ENCODE assay signal across 9 mouse cellular contexts in genomic region chr14:55642679-55643059, GRCm38 (mm10). TPM values are rescaled to one million over a fixed set of nuclear protein-coding genes. Genes with fewer than 3 reads are reported as not detected.
DNase-seq lines count a peak whose midpoint lies in the region; ATAC-seq and TF ChIP-seq lines count a peak whose summit lies in the region.
"Had no signal": no experiment of that assay in that cellular context is flagged by ENCODE, and none has a peak within 500 bp of the region (broad histone marks: within the 10 kb centered on the region; RNA-seq: fewer than 3 reads in every experiment).

No protein-coding gene starts in this region.

- peaks cover 20% of the 10 kb centered on the region for H3K4me1 ChIP-seq in embryonic facial prominence, embryonic 13.5 days
- H3K4me1 ChIP-seq in intestine, embryonic 15.5 days (replicated peaks): peaks cover 16% of the 10 kb centered on the region

- no peak for TF ChIP-seq CTCF in layer of hippocampus, adult 2 months (conservative IDR thresholded peaks at IDR 0.05)

- peak overlapping the region; percentile 96 for H3K9ac ChIP-seq in embryonic facial prominence, embryonic 13.5 days
- peak overlapping the region; percentile 99 for H3K9ac ChIP-seq in intestine, embryonic 15.5 days

- peaks cover 50% of the 10 kb centered on the region for H3K79me2 ChIP-seq in myocyte (ENCODE audit: control insufficient read depth, insufficient read depth)

- H3K4me2 ChIP-seq in embryonic facial prominence, embryonic 13.5 days: peak overlapping the region; percentile 88
- H3K4me2 ChIP-seq in intestine, embryonic 15.5 days (replicated peaks): peak overlapping the region; percentile 80
- H3K4me2 ChIP-seq in myocyte (ENCODE audit: low read depth): peak overlapping the region; percentile 96

- no peak for DNase-seq in layer of hippocampus, adult 2 months (ENCODE audit: low spot score in 2 of 2)
- no peak for DNase-seq in layer of hippocampus, adult 9-11 months
- no peak for DNase-seq in embryo, embryonic 10 days (ENCODE audit: low spot score)
- no peak for DNase-seq in yolk sac, embryonic 10.5 days (ENCODE audit: low spot score)

- WGBS in embryonic facial prominence, embryonic 13.5 days: 22% methylated on average over 8 of the region's 8 CpGs
- 18% methylated on average over 8 of the region's 8 CpGs for WGBS in intestine, embryonic 15.5 days

- H3ac ChIP-seq in myocyte (ENCODE audit: control insufficient read depth, insufficient read length): peak overlapping the region; percentile 73

- no peaks in the 10 kb centered on the region for H3K27me3 ChIP-seq in embryonic facial prominence, embryonic 13.5 days
- H3K27me3 ChIP-seq in intestine, embryonic 15.5 days (replicated peaks): no peaks in the 10 kb centered on the region
- H3K27me3 ChIP-seq in myocyte (ENCODE audit: control insufficient read depth, insufficient read depth, insufficient read length): no peaks in the 10 kb centered on the region

- peak overlapping the region; percentile 100 for H3K27ac ChIP-seq in layer of hippocampus, adult 2 months
- peak overlapping the region; percentile 95; the same call in 1 of the 2 replicates for H3K27ac ChIP-seq in embryonic facial prominence, embryonic 13.5 days
- H3K27ac ChIP-seq in intestine, embryonic 15.5 days: peak overlapping the region; percentile 97

- peak overlapping the region; percentile 88 for H3K4me3 ChIP-seq in layer of hippocampus, adult 2 months
- H3K4me3 ChIP-seq in embryonic facial prominence, embryonic 13.5 days: peak overlapping the region; percentile 89
- peak overlapping the region; percentile 98 for H3K4me3 ChIP-seq in intestine, embryonic 15.5 days (replicated peaks)
- peak overlapping the region; percentile 81 for H3K4me3 ChIP-seq in myocyte

- H3K36me3 ChIP-seq in embryonic facial prominence, embryonic 13.5 days: peaks cover 58% of the 10 kb centered on the region
- H3K36me3 ChIP-seq in intestine, embryonic 15.5 days: peaks cover 26% of the 10 kb centered on the region
- peaks cover 6% of the 10 kb centered on the region for H3K36me3 ChIP-seq in myocyte (ENCODE audit: control insufficient read depth, insufficient read depth)

- no peak for TF ChIP-seq POLR2A in myocyte (IDR thresholded peaks at IDR 0.05; ENCODE audit: insufficient read length, low read depth)

- H3K9me3 ChIP-seq in embryonic facial prominence, embryonic 13.5 days: no peaks in the 10 kb centered on the region
- no peaks in the 10 kb centered on the region for H3K9me3 ChIP-seq in intestine, embryonic 15.5 days

- no peak for ATAC-seq in embryonic facial prominence, embryonic 13.5 days (ENCODE audit: insufficient number of reproducible peaks, insufficient read depth, low FRiP score, low TSS enrichment, low read depth)
- ATAC-seq in intestine, embryonic 15.5 days: peak; percentile 21; the same call in 1 of the 2 replicates
- ATAC-seq in erythroid progenitor cell, adult 5-6 weeks (replicated peaks; ENCODE audit: low FRiP score, poor library complexity, severe bottlenecking): no peak

TF ChIP-seq in myocyte, 11 proteins besides CTCF, POLR2A, EP300 and RAD21:
- no peak for TF ChIP-seq MAX (IDR thresholded peaks at IDR 0.05; ENCODE audit: low read depth)
- TF ChIP-seq TCF3 (IDR thresholded peaks at IDR 0.05; ENCODE audit: insufficient read length, low read depth): no peak
- no peak for TF ChIP-seq MYOD1 (IDR thresholded peaks at IDR 0.05; ENCODE audit: control insufficient read depth in 1 of 3, insufficient read length in 2 of 3, low read depth in 2 of 3)
- no peak for TF ChIP-seq SRF (IDR thresholded peaks at IDR 0.05; ENCODE audit: control insufficient read depth, insufficient read length, low read depth)
- no peak for TF ChIP-seq E2F4 (IDR thresholded peaks at IDR 0.05; ENCODE audit: insufficient read depth)
- no peak for TF ChIP-seq CEBPB (IDR thresholded peaks at IDR 0.05; ENCODE audit: insufficient read depth, poor library complexity, severe bottlenecking)
- TF ChIP-seq USF1 (IDR thresholded peaks at IDR 0.05; ENCODE audit: low read depth): no peak
- no peak for TF ChIP-seq MYOG (IDR thresholded peaks at IDR 0.05; ENCODE audit: control insufficient read depth in 1 of 3, insufficient read depth in 1 of 3, insufficient read length in 2 of 3, low read depth in 2 of 3)
- TF ChIP-seq REST (IDR thresholded peaks at IDR 0.05; ENCODE audit: insufficient read depth, insufficient read length): no peak
- TF ChIP-seq TCF12 (IDR thresholded peaks at IDR 0.05; ENCODE audit: insufficient read depth, poor library complexity, severe bottlenecking): no peak
- no peak for TF ChIP-seq POLR2AphosphoS2 (IDR thresholded peaks at IDR 0.05; ENCODE audit: insufficient read length, low read depth)

RNA-seq across cellular contexts. Expression of gene Tm9sf1, which starts 0.9 kb away (rescaled TPM):
- 10 to 100 TPM; 40.4 to 45.8 TPM for total RNA-seq in layer of hippocampus, adult 2 months (2021)
- polyA plus RNA-seq in embryonic facial prominence, embryonic 13.5 days (2015; fragmentation: Nextera tagmentation; extraction: Ambion mirVana): 106 and 117 TPM in 2 replicates
- 119 and 124 TPM in 2 replicates for polyA plus RNA-seq in intestine, embryonic 15.5 days (2015; fragmentation: Nextera tagmentation; extraction: Ambion mirVana)
- polyA plus RNA-seq in myocyte (2012; fragmentation: generic; extraction: Trizol): 57.9 TPM
- 39.8 and 58.4 TPM in 2 replicates for total RNA-seq in erythroid progenitor cell, adult 5-6 weeks (2015; ENCODE audit: low replicate concordance)
- 47.0 and 64.3 TPM in 2 replicates for total RNA-seq in erythroid progenitor cell, adult 5-6 weeks (2017; ENCODE audit: low replicate concordance)

RNA-seq across cellular contexts. Expression of gene Gm49378, which starts 5.0 kb away (rescaled TPM):
- 1 to 10 TPM; 2.6 to 6.5 TPM for total RNA-seq in layer of hippocampus, adult 2 months (2021)
- 1.7 and 1.8 TPM in 2 replicates for polyA plus RNA-seq in embryonic facial prominence, embryonic 13.5 days (2015; fragmentation: Nextera tagmentation; extraction: Ambion mirVana)
- 0.86 and 2.6 TPM in 2 replicates for polyA plus RNA-seq in intestine, embryonic 15.5 days (2015; fragmentation: Nextera tagmentation; extraction: Ambion mirVana)
- 0.17 TPM for polyA plus RNA-seq in myocyte (2012; fragmentation: generic; extraction: Trizol)
- 12.3 and 17.2 TPM in 2 replicates for total RNA-seq in erythroid progenitor cell, adult 5-6 weeks (2015; ENCODE audit: low replicate concordance)
- 3.5 and 7.0 TPM in 2 replicates for total RNA-seq in erythroid progenitor cell, adult 5-6 weeks (2017; ENCODE audit: low replicate concordance)
- polyA plus RNA-seq: activated CD4-positive, CD25-positive, alpha-beta regulatory T cell, adult 4 months had no signal

RNA-seq across cellular contexts. Expression of gene Ipo4, which starts 6.9 kb away (rescaled TPM):
- total RNA-seq in layer of hippocampus, adult 2 months (2021): 100 to 1,000 TPM; 139 to 142 TPM
- 95.1 and 111 TPM in 2 replicates for polyA plus RNA-seq in embryonic facial prominence, embryonic 13.5 days (2015; fragmentation: Nextera tagmentation; extraction: Ambion mirVana)
- polyA plus RNA-seq in intestine, embryonic 15.5 days (2015; fragmentation: Nextera tagmentation; extraction: Ambion mirVana): 63.8 and 72.8 TPM in 2 replicates
- polyA plus RNA-seq in myocyte (2012; fragmentation: generic; extraction: Trizol): 109 TPM
- 29.9 and 46.5 TPM in 2 replicates for total RNA-seq in erythroid progenitor cell, adult 5-6 weeks (2015; ENCODE audit: low replicate concordance)
- 18.1 and 53.9 TPM in 2 replicates for total RNA-seq in erythroid progenitor cell, adult 5-6 weeks (2017; ENCODE audit: low replicate concordance)

RNA-seq across cellular contexts. Expression of gene Tssk4, which starts 7.3 kb away (rescaled TPM):
- total RNA-seq in layer of hippocampus, adult 2 months (2021): 1 to 10 TPM in 1 of 2 experiments, under 1 TPM in 1; 0.96 to 1.6 TPM
- polyA plus RNA-seq in embryonic facial prominence, embryonic 13.5 days (2015; fragmentation: Nextera tagmentation; extraction: Ambion mirVana): 1.0 and 1.3 TPM in 2 replicates
- 0.75 and 1.2 TPM in 2 replicates for polyA plus RNA-seq in intestine, embryonic 15.5 days (2015; fragmentation: Nextera tagmentation; extraction: Ambion mirVana)
- polyA plus RNA-seq in myocyte (2012; fragmentation: generic; extraction: Trizol): 0.18 TPM
- total RNA-seq in erythroid progenitor cell, adult 5-6 weeks (2015; ENCODE audit: low replicate concordance): 6.5 TPM in 1 of 2 replicates, not detected in the other
- total RNA-seq in erythroid progenitor cell, adult 5-6 weeks (2017; ENCODE audit: low replicate concordance): 1.3 and 2.5 TPM in 2 replicates

RNA-seq across cellular contexts. Expression of gene Mdp1, which starts 17.6 kb away (rescaled TPM):
- total RNA-seq in layer of hippocampus, adult 2 months (2021): 10 to 100 TPM; 51.2 to 55.4 TPM
- polyA plus RNA-seq in embryonic facial prominence, embryonic 13.5 days (2015; fragmentation: Nextera tagmentation; extraction: Ambion mirVana): 66.1 and 70.6 TPM in 2 replicates
- 58.4 and 62.1 TPM in 2 replicates for polyA plus RNA-seq in intestine, embryonic 15.5 days (2015; fragmentation: Nextera tagmentation; extraction: Ambion mirVana)
- 21.3 TPM for polyA plus RNA-seq in myocyte (2012; fragmentation: generic; extraction: Trizol)
- total RNA-seq in erythroid progenitor cell, adult 5-6 weeks (2015; ENCODE audit: low replicate concordance): 14.3 and 20.5 TPM in 2 replicates
- total RNA-seq in erythroid progenitor cell, adult 5-6 weeks (2017; ENCODE audit: low replicate concordance): 2.3 and 14.9 TPM in 2 replicates
